Mouse (Mus musculus) adrenal gland, adult 2 months (tissue): ENCODE results near the gene Gm21958. TPM values are rescaled to one million over a fixed set of nuclear protein-coding genes. Genes with fewer than 3 reads are reported as not detected.

ENCODE experiments used
- DNase-seq: peaks from one replicate; pipeline ENCODE4 v3.0.0; 2021
- long read RNA-seq: library from polyadenylated mRNA; stranded (forward); transcript quantifications from one replicate; pipeline ENCODE4 v2.0.0, GENCODE M21; 2021
- polyA plus RNA-seq: library from polyadenylated mRNA; depleted of rRNA; stranded (reverse); fragments of >200 nt; gene quantifications from 2 replicates; pipeline ENCODE4 v1.2.3, GENCODE M21; 2012; rRNA removed
- total RNA-seq, 2 experiments: library from RNA; stranded (reverse); gene quantifications; 2 replicates each; pipeline ENCODE4 v1.2.3; 2021

Gene Gm21958
- not detected for total RNA-seq
- polyA plus RNA-seq, result not detected in 2 replicates
- long read RNA-seq, result 0 reads

GRCm38 (mm10) chr3:54714253-54714652 is at the start of gene Gm21958:
Gene Gm21958 (minus strand): TSS chr3:54714353.
- no peak for DNase-seq

GRCm38 (mm10) chr3:54761258-54761657 is 47.1 kb upstream of the Gm21958 start:
- DNase-seq, result no peak

GRCm38 (mm10) chr3:54760321-54761115 is 46.4 kb upstream of the Gm21958 start:
- DNase-seq, result peak; percentile 68

GRCm38 (mm10) chr3:54759211-54759610 is 45.1 kb upstream of the Gm21958 start:
- peak; percentile 54 for DNase-seq

GRCm38 (mm10) chr3:54757446-54757845 is 43.3 kb upstream of the Gm21958 start:
- DNase-seq, result no peak

GRCm38 (mm10) chr3:54756058-54756457 is 41.9 kb upstream of the Gm21958 start:
- DNase-seq, result peak; percentile 77

GRCm38 (mm10) chr3:54755145-54756041 is 41.2 kb upstream of the Gm21958 start, which contains the start of gene Smad9:
Gene Smad9 (plus strand): TSS chr3:54755582.
- peak; percentile 92 for DNase-seq

GRCm38 (mm10) chr3:54753411-54753810 is 39.3 kb upstream of the Gm21958 start:
- no peak for DNase-seq

- no peak for DNase-seq
These were observed 31.6 kb upstream of the Gm21958 start for GRCm38 (mm10) chr3:54745799-54746198.

GRCm38 (mm10) chr3:54741965-54742364 is 27.8 kb upstream of the Gm21958 start:
- no peak for DNase-seq

- no peak for DNase-seq
These were observed 23.2 kb upstream of the Gm21958 start for GRCm38 (mm10) chr3:54737317-54737716.

- DNase-seq, result peak; percentile 37
These were observed 22.2 kb upstream of the Gm21958 start for GRCm38 (mm10) chr3:54736101-54736927.

- DNase-seq, result peak; percentile 94
These were observed 21.3 kb upstream of the Gm21958 start, which contains the start of the genes Exosc8 and Alg5 for GRCm38 (mm10) chr3:54735247-54736046. Gene Exosc8 (minus strand): TSS chr3:54735393. Gene Alg5 (plus strand): TSS chr3:54735539.

- peak; percentile 94 for DNase-seq
These were observed 20.5 kb upstream of the Gm21958 start for GRCm38 (mm10) chr3:54734411-54735246.

- DNase-seq, result no peak
These were observed 18.2 kb upstream of the Gm21958 start for GRCm38 (mm10) chr3:54732371-54732770.

- no peak for DNase-seq
These were observed 17.5 kb upstream of the Gm21958 start for GRCm38 (mm10) chr3:54731626-54732150.

- DNase-seq, result no peak
These were observed 13.9 kb upstream of the Gm21958 start for GRCm38 (mm10) chr3:54728100-54728499.

GRCm38 (mm10) chr3:54727588-54727987 is 13.4 kb upstream of the Gm21958 start:
- no peak for DNase-seq

- no peak for DNase-seq
These were observed 11.2 kb upstream of the Gm21958 start for GRCm38 (mm10) chr3:54725344-54725743.
